Comparison of ENCODE assay signal across 9 mouse cellular contexts in the genomic region with DNA sequence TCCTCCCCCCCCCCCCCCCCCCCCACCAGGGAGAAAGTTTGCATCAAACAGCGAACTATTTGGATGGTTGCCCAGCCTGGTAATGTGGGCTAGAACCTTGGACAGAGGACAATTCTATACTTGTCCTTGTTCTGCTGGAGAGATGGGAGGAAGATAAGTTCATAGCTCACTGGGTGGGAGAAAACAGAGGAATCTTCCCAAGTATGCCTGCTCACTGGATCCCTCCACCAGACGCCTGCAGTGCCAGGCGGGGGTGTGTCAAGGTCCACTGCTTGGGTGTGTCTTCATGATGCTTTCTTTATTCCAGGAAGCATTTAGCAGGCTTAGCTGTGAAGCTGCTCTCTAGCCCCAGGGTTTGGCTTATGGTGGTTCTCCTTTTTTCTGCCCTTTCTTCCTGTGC. TPM values are rescaled to one million over a fixed set of nuclear protein-coding genes. Genes with fewer than 3 reads are reported as not detected.
DNase-seq lines count a peak whose midpoint lies in the region; ATAC-seq and TF ChIP-seq lines count a peak whose summit lies in the region.
"Had no signal": no experiment of that assay in that cellular context is flagged by ENCODE, and none has a peak within 500 bp of the region (broad histone marks: within the 10 kb centered on the region; RNA-seq: fewer than 3 reads in every experiment).

No protein-coding gene starts in this region.

- no peak for TF ChIP-seq CTCF in gastrocnemius, adult 2 months (IDR thresholded peaks at IDR 0.05)
- no peak for TF ChIP-seq CTCF in brain, embryonic 14.5 days (IDR thresholded peaks at IDR 0.05; ENCODE audit: borderline replicate concordance, extremely low read depth, insufficient read depth, insufficient read length)
- TF ChIP-seq CTCF in stomach, postnatal 0 days (IDR thresholded peaks at IDR 0.05; ENCODE audit: low read depth): no peak

- no peaks in the 10 kb centered on the region for H3K27me3 ChIP-seq in hindbrain, embryonic 15.5 days
- no peaks in the 10 kb centered on the region for H3K27me3 ChIP-seq in stomach, postnatal 0 days (ENCODE audit: control insufficient read depth, insufficient read depth, low read length)
- H3K27me3 ChIP-seq: limb, embryonic 15.5 days had no signal

- no peak for ATAC-seq in hindbrain, embryonic 15.5 days (ENCODE audit: low FRiP score, low read depth)
- ATAC-seq in stomach, postnatal 0 days (ENCODE audit: low FRiP score, low TSS enrichment): peak; percentile 45; the same call in 1 of the 2 replicates

- intact Hi-C loops in gastrocnemius, adult 2 months (cut with DNase I): no loop called here
- intact Hi-C loops in gastrocnemius, postnatal 36 days (cut with DNase I): no loop called here

- 21% methylated on average over 3 of the region's 3 CpGs for WGBS in hindbrain, embryonic 15.5 days
- WGBS in stomach, postnatal 0 days: 17% methylated on average over 3 of the region's 3 CpGs

- no peak overlapping the region; the same call in 1 of the 2 replicates for H3K4me2 ChIP-seq in hindbrain, embryonic 15.5 days
- no peak overlapping the region for H3K4me2 ChIP-seq in stomach, postnatal 0 days (replicated peaks; ENCODE audit: low read depth)
- H3K4me2 ChIP-seq: limb, embryonic 15.5 days had no signal

- H3K4me1 ChIP-seq in hindbrain, embryonic 15.5 days (replicated peaks): peaks cover 57% of the 10 kb centered on the region
- H3K4me1 ChIP-seq in stomach, postnatal 0 days (replicated peaks; ENCODE audit: control insufficient read depth, insufficient read depth): peaks cover 9% of the 10 kb centered on the region; the same call in 1 of the 2 replicates

- DNase-seq in gastrocnemius, adult 2 months: peak; percentile 64
- no peak for DNase-seq in gastrocnemius, postnatal 36 days
- DNase-seq in 416B (ENCODE audit: low read depth): peak; percentile 64
- DNase-seq in brain, embryonic 14.5 days (ENCODE audit: low read depth): peak; percentile 73
- DNase-seq in lung, postnatal 10 days: peak; percentile 67
- DNase-seq in stomach, postnatal 0 days (ENCODE audit: low spot score): peak; percentile 62
- DNase-seq in cerebellum, adult 9-10 months: no peak

- no peaks in the 10 kb centered on the region for H3K36me3 ChIP-seq in hindbrain, embryonic 15.5 days
- H3K36me3 ChIP-seq in stomach, postnatal 0 days (ENCODE audit: control insufficient read depth, insufficient read depth, low read length): no peaks in the 10 kb centered on the region
- H3K36me3 ChIP-seq: limb, embryonic 15.5 days had no signal

- TF ChIP-seq EP300 in stomach, postnatal 0 days (optimal IDR thresholded peaks at IDR 0.05): no peak

- no peak for TF ChIP-seq POLR2A in brain, embryonic 14.5 days (IDR thresholded peaks at IDR 0.05; ENCODE audit: borderline replicate concordance, extremely low read depth, insufficient read depth, insufficient read length, poor library complexity, severe bottlenecking)

- H3K9me3 ChIP-seq in hindbrain, embryonic 15.5 days: no peaks in the 10 kb centered on the region
- H3K9me3 ChIP-seq in stomach, postnatal 0 days (ENCODE audit: control insufficient read depth, low read length): no peaks in the 10 kb centered on the region
- H3K9me3 ChIP-seq: limb, embryonic 15.5 days had no signal

- no peak overlapping the region for H3K9ac ChIP-seq in hindbrain, embryonic 15.5 days
- H3K9ac ChIP-seq in stomach, postnatal 0 days (ENCODE audit: low read length): no peak overlapping the region; the same call in 1 of the 2 replicates
- H3K9ac ChIP-seq: limb, embryonic 15.5 days had no signal

- H3K27ac ChIP-seq in gastrocnemius, adult 2 months: peak overlapping the region; percentile 66
- H3K27ac ChIP-seq in hindbrain, embryonic 15.5 days (replicated peaks): peak overlapping the region; percentile 59
- peak overlapping the region; percentile 24; the same call in 1 of the 2 replicates for H3K27ac ChIP-seq in stomach, postnatal 0 days (replicated peaks)

- peak overlapping the region; percentile 32 for H3K4me3 ChIP-seq in gastrocnemius, adult 2 months
- H3K4me3 ChIP-seq in hindbrain, embryonic 15.5 days: no peak overlapping the region
- H3K4me3 ChIP-seq in stomach, postnatal 0 days (ENCODE audit: low read depth, low read length): no peak overlapping the region
- H3K4me3 ChIP-seq: limb, embryonic 15.5 days had no signal

RNA-seq across cellular contexts. Expression of a gene that starts 34.5 kb away (rescaled TPM):
- 10 to 100 TPM; 85.1 to 87.6 TPM for total RNA-seq in gastrocnemius, adult 2 months (2021)
- total RNA-seq in gastrocnemius, postnatal 36 days (2021): 10 to 100 TPM; 69.1 to 85.0 TPM
- polyA plus RNA-seq in brain, embryonic 14.5 days (2012; rRNA removed): 111 and 133 TPM in 2 replicates
- 148 and 151 TPM in 2 replicates for polyA plus RNA-seq in hindbrain, embryonic 15.5 days (2015; fragmentation: Nextera tagmentation; extraction: Ambion mirVana)
- polyA plus RNA-seq in stomach, postnatal 0 days (2015; fragmentation: Nextera tagmentation; extraction: Ambion mirVana): 37.9 and 42.5 TPM in 2 replicates

Comparison
In these comparisons a context has a peak if more than half of its experiments do, and no peak if none do; other contexts are left out.
1. DNase-seq: peak in gastrocnemius, adult 2 months (single experiment), 416B (single experiment), brain, embryonic 14.5 days (single experiment), lung, postnatal 10 days (single experiment) and stomach, postnatal 0 days (single experiment); none in gastrocnemius, postnatal 36 days (0 of 2) and cerebellum, adult 9-10 months (single experiment).
2. Peak in every context shown above with its lines, with median percentiles within 50 percentile points of each other: H3K27ac ChIP-seq.